Mouse (Mus musculus) megakaryocyte, embryonic 14.5 days (primary cell): Measurements from ENCODE around the gene Nox3. TPM values are rescaled to one million over a fixed set of nuclear protein-coding genes. Genes with fewer than 3 reads are reported as not detected.

Experiments
- H3K27me3 ChIP-seq: replicated peaks from 2 replicates; pipeline ENCODE3; 2012; ENCODE audit warnings: inconsistent platforms
- H3K36me3 ChIP-seq: replicated peaks from 2 replicates; pipeline ENCODE3; 2012; ENCODE audit warnings: low read length, inconsistent platforms, mixed read lengths
- H3K4me1 ChIP-seq: 2 replicates; pipeline ENCODE4 v1.6.1; 2012; ENCODE audit warnings: inconsistent platforms
- H3K4me3 ChIP-seq: replicated peaks from 2 replicates; pipeline ENCODE3; 2012; ENCODE audit warnings: moderate library complexity, mild to moderate bottlenecking, inconsistent platforms
- H3K9me3 ChIP-seq: 2 replicates; pipeline ENCODE4 v1.6.1; 2012; ENCODE audit warnings: inconsistent platforms
- FLI1 ChIP-seq: IDR thresholded peaks from 2 replicates; pipeline ENCODE4 v1.6.1; 2012; ENCODE audit warnings: low read length, inconsistent platforms, mixed read lengths
- GATA1 ChIP-seq: IDR thresholded peaks from 3 replicates; pipeline ENCODE4 v1.6.1; 2012; ENCODE audit warnings: mixed read lengths, low read length, inconsistent platforms, borderline replicate concordance
- polyA plus RNA-seq: library from polyadenylated mRNA; stranded (reverse); fragments of >175 nt; gene quantifications from 2 replicates; pipeline ENCODE4 v1.2.3, GENCODE M21; 2012; ENCODE audit warnings: low replicate concordance; ENCODE audit not compliant: insufficient read depth

Gene Nox3
- polyA plus RNA-seq, 1 experiment: not detected

DNA sequence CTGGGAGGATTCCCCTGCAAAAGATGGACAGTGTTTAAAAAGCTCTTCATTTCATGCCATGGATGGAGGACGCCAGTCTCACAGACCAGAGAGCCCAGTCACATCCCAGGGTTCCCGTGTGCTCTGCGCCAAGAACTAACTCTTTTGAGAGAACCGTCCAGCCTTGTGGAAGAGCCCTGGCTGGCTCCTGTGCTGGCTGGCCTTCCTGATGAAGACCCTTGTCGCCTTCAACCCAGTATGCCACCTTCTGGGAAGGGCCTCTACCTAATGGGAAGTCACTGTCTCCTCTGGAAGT is 84.3 kb downstream of the Nox3 start:
- H3K27me3 ChIP-seq: peaks cover 3% of the 10 kb centered on the region
- no peaks in the 10 kb centered on the region for H3K4me1 ChIP-seq
- TF ChIP-seq GATA1 (no peak), FLI1 (no peak)
- no peaks in the 10 kb centered on the region for H3K9me3 ChIP-seq
- H3K36me3 ChIP-seq: no peaks in the 10 kb centered on the region
- H3K4me3 ChIP-seq: no peak overlapping the region

DNA sequence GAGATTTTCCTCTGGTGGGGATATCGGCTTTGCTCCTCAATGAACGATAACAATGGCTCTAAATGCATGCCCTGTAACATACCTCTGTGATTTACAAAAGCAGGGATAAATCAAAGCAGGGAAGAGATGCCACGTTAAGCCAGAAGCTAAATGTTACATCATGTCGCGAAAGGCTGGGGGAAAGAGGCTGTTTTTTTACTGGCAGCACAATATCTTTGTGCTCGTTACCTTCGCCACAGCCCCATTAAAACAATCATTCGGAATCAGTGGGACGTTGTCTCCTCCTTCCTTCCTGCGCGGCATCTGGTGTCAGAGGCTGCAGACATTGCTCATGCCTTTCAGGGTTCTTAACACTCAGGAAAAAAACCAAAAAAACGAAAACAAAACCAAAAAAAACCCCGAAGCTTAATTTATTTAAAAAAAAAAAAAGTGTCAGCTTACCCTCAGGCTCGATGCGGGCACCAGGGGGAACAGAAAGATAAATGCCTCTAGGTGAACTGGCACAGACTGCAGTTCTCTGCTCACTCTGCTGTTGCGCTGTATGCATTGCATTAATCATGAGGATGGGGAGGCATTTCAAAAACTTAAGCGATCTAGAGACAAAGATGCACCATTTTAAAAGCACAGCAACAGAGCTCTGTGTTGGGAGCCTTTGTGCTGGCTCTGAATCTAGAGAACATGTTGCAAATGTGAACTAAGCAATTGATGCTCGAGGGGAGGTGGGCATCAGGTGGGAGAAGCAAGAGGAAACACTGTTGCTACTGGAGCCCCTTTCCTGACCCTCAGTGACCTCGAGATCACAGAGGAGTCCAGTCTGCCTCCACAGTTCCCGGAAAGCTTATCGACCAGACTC is 84.9 kb downstream of the Nox3 start:
- TF ChIP-seq FLI1 (no peak), GATA1 (no peak)
- Histone ChIP-seq H3K4me1 (no peaks in the 10 kb centered on the region), H3K36me3 (no peaks in the 10 kb centered on the region), H3K4me3 (no peak overlapping the region), H3K9me3 (no peaks in the 10 kb centered on the region), H3K27me3 (peaks cover 3% of the 10 kb centered on the region)

DNA sequence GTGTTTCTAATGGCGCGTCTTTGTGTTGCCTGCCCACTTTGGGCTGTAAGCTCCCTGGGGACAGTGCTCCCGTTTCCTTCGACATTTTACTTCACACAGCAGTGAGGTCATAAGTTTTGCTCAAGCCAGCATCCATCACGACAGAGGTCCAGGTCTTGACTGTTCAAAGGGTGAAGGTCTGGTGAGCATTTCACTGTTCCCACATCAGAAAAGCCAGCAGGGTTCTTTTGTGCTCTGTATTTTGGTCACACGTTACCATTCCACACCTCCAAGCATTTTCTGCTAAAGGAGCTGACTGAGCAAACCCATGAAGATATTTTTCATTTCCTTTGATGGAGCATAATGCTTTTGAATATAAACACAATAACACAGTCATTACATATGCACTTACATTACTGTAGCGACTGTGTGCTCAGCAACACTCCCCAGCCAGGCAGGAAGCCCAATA is 85.7 kb downstream of the Nox3 start:
- Histone ChIP-seq H3K4me3 (no peak overlapping the region), H3K27me3 (peaks cover 3% of the 10 kb centered on the region), H3K9me3 (no peaks in the 10 kb centered on the region), H3K4me1 (no peaks in the 10 kb centered on the region), H3K36me3 (no peaks in the 10 kb centered on the region)
- TF ChIP-seq GATA1 (no peak), FLI1 (no peak)

DNA sequence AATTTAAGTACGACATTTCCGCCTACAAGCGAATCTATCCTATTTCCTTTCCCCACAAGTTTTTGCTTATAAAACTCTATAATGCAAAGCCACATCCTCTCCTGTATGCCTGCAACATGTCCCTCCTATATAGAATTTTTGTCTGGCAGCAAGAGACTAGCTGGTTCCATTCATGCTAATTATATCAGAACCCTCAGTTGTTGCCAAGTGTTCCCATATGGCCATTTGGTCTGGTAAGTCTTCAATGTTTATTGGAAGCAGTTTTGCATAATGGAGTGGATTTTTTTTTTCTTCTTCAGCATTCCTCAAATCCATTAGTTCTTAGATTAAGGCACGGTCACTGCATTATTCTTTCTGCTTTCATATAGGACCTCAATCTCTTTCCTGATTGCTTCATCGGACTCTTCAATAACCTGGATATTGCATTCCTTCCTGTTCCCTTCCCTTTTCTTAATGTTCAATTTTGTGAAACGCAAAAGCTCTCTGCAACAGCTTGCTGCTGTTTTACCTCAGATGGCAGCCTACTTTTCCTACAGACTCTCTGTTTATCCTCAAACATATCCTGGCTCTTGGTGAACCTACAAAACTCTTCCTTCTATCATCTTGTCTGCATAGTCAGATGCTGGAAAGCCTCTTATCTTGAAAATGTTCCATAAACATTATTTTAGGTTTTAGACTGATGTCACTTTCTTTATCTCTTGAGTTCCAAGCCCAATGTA is 92.9 kb downstream of the Nox3 start:
- no peaks in the 10 kb centered on the region for H3K4me1 ChIP-seq
- H3K9me3 ChIP-seq: no peaks in the 10 kb centered on the region
- no peak overlapping the region for H3K4me3 ChIP-seq
- no peaks in the 10 kb centered on the region for H3K27me3 ChIP-seq
- TF ChIP-seq FLI1 (no peak), GATA1 (no peak)
- H3K36me3 ChIP-seq: no peaks in the 10 kb centered on the region

DNA sequence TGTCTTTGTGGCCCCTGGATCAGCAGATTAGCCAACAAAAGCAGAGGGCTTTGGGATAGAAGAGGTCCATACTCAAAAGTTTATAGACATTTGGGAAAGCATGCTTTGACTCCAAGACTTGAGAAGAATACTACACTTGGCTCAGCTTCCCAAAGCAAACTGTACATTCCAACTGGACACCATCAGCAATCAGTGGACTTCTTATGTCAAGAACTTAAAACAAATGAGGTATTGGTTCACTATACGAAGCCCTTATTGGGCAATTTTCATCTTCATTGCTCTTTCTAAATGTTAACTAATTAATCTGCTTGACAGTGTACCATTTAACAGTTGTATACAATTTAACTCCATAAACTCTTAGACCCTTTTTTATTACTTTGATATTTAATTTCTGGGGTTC is 97.7 kb downstream of the Nox3 start:
- Histone ChIP-seq H3K36me3 (no peaks in the 10 kb centered on the region), H3K9me3 (peaks cover 6% of the 10 kb centered on the region; the same call in 1 of the 2 replicates), H3K4me3 (no peak overlapping the region), H3K4me1 (no peaks in the 10 kb centered on the region), H3K27me3 (no peaks in the 10 kb centered on the region)
- TF ChIP-seq FLI1: no peak
- TF ChIP-seq GATA1: no peak

DNA sequence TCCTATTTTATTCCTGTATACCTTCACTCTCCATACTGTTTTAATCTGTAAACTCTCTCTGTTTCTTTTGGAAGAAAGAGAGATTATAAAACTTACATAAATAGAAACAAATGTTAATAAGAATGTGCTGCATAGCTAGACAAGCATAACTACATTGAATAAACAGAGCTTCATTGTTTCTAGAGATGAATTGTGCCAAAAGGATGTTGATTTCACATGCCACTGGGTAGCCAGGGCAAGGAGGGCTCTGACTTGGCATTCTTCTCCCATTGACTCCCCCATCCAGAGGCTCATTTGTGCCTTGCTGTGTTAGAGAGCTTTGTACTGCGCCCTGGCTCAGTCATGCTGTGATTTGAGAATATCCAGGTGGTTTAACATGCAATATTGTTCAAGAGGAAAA is 98.2 kb downstream of the Nox3 start:
- H3K4me1 ChIP-seq: no peaks in the 10 kb centered on the region
- no peaks in the 10 kb centered on the region for H3K27me3 ChIP-seq
- no peak overlapping the region for H3K4me3 ChIP-seq
- H3K36me3 ChIP-seq: no peaks in the 10 kb centered on the region
- H3K9me3 ChIP-seq: peaks cover 10% of the 10 kb centered on the region; the same call in 1 of the 2 replicates
- TF ChIP-seq FLI1 (no peak), GATA1 (no peak)

DNA sequence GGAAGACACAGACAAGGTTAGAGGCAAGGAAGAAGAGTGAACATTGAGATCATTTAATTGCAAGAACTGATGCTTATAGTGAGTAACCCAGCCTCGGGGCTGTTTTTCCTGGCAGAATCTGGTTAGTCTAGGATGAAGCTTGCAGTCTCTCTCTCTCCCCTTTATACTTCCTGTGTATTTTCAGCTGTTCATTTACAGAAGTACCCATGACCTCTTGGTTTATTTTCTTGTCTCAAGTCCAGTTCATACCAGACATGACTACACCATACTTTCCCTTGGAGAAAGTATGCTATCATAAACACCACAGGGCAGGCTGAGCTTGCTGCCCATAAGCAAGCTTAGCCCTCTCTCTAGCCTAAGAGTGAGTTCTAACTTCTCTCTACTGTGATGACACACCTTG is 98.9 kb downstream of the Nox3 start:
- Histone ChIP-seq H3K36me3 (no peaks in the 10 kb centered on the region), H3K4me1 (no peaks in the 10 kb centered on the region), H3K9me3 (peaks cover 11% of the 10 kb centered on the region; the same call in 1 of the 2 replicates), H3K27me3 (no peaks in the 10 kb centered on the region), H3K4me3 (no peak overlapping the region)
- no peak for TF ChIP-seq GATA1
- TF ChIP-seq FLI1: no peak

Other genes starting within 250 kb of the Nox3 start
- not detected in 2 replicates for gene Cldn20, start 163.7 kb downstream of the Nox3 start, polyA plus RNA-seq
- gene Tfb1m, start 138.5 kb downstream of the Nox3 start, polyA plus RNA-seq: 0.53 TPM in 1 of 2 replicates, not detected in the other